Mouse (Mus musculus) C2C12 (cell line): Measurements from ENCODE around the gene Tmem150a. TPM values are rescaled to one million over a fixed set of nuclear protein-coding genes. Genes with fewer than 3 reads are reported as not detected.
A peak's percentile ranks its signal among the peaks of the same experiment; 100 is the strongest.

Source experiments
- H3K27me3 ChIP-seq: one replicate; pipeline ENCODE4 v1.6.1; 2011; ENCODE audit not compliant: control insufficient read depth, insufficient read depth, insufficient read length
- H3K36me3 ChIP-seq: one replicate; pipeline ENCODE4 v1.6.1; 2011; ENCODE audit not compliant: control insufficient read depth, insufficient read depth
- H3K4me3 ChIP-seq: one replicate; pipeline ENCODE4 v1.5.1; 2011; ENCODE audit warnings: mild to moderate bottlenecking, control low read depth; ENCODE audit not compliant: poor library complexity, insufficient read depth, severe bottlenecking
- H3K79me2 ChIP-seq: one replicate; pipeline ENCODE4 v1.6.1; 2011; ENCODE audit not compliant: control insufficient read depth, insufficient read depth
- H3K79me3 ChIP-seq: one replicate; pipeline ENCODE4 v1.6.1; 2011; ENCODE audit warnings: low read depth, control low read depth
- H3ac ChIP-seq: one replicate; pipeline ENCODE3; 2011; ENCODE audit warnings: low read depth; ENCODE audit not compliant: control insufficient read depth, insufficient read length
- CEBPB ChIP-seq: IDR thresholded peaks from one replicate; pipeline ENCODE4 v1.6.1; 2011; ENCODE audit warnings: low read depth, mild to moderate bottlenecking, control low read depth, moderate library complexity
- CTCF ChIP-seq: IDR thresholded peaks from one replicate; pipeline ENCODE4 v1.5.1; 2011; ENCODE audit not compliant: control insufficient read depth, insufficient read depth, insufficient read length
- FOSL1 ChIP-seq: IDR thresholded peaks from one replicate; pipeline ENCODE4 v1.8.0; 2011; ENCODE audit warnings: mild to moderate bottlenecking, low read length; ENCODE audit not compliant: poor library complexity, insufficient read depth, severe bottlenecking
- MAX ChIP-seq: IDR thresholded peaks from one replicate; pipeline ENCODE4 v1.6.1; 2011; ENCODE audit warnings: mild to moderate bottlenecking, control low read depth
- MYOD1 ChIP-seq: IDR thresholded peaks from one replicate; pipeline ENCODE4 v1.6.1; 2011; ENCODE audit warnings: low read depth; ENCODE audit not compliant: control insufficient read depth, insufficient read length
- MYOG ChIP-seq: IDR thresholded peaks from one replicate; pipeline ENCODE4 v1.6.1; 2011; ENCODE audit not compliant: control insufficient read depth, insufficient read length; ENCODE audit errors: extremely low read depth
- USF1 ChIP-seq: IDR thresholded peaks from one replicate; pipeline ENCODE4 v1.6.1; 2011; ENCODE audit warnings: low read depth, mild to moderate bottlenecking, control low read depth, moderate library complexity
- polyA plus RNA-seq: library from polyadenylated mRNA; unstranded; fragments of >200 nt; fragmentation: generic; extraction: Trizol; gene quantifications from one replicate; pipeline ENCODE4 v1.2.1, GENCODE M21; 2012; ENCODE audit warnings: missing spikeins

The Tmem150a gene
- polyA plus RNA-seq, 1 experiment: 25.2 TPM

GRCm38 (mm10) chr6:72396837-72397251 lies 41.6 kb downstream of the Tmem150a start:
- TF ChIP-seq MYOD1: peak; percentile 65
- TF ChIP-seq MYOG: no peak
- no peak for TF ChIP-seq FOSL1
- no peak for TF ChIP-seq CTCF
- H3K79me3 ChIP-seq: no peaks in the 10 kb centered on the region
- no peak overlapping the region for H3ac ChIP-seq
- no peaks in the 10 kb centered on the region for H3K79me2 ChIP-seq
- no peaks in the 10 kb centered on the region for H3K27me3 ChIP-seq
- H3K36me3 ChIP-seq: no peaks in the 10 kb centered on the region
- no peak overlapping the region for H3K4me3 ChIP-seq

- H3ac ChIP-seq: no peak overlapping the region
- H3K79me2 ChIP-seq: no peaks in the 10 kb centered on the region
- H3K36me3 ChIP-seq: no peaks in the 10 kb centered on the region
- TF ChIP-seq CTCF (no peak), CEBPB (no peak), MAX (no peak), MYOD1 (no peak), FOSL1 (no peak), USF1 (no peak), MYOG (no peak)
- H3K4me3 ChIP-seq: no peak overlapping the region
- H3K27me3 ChIP-seq: no peaks in the 10 kb centered on the region
- no peaks in the 10 kb centered on the region for H3K79me3 ChIP-seq
Observed at GRCm38 (mm10) chr6:72399967-72400366, 44.7 kb downstream of the Tmem150a start.

- Histone ChIP-seq H3K4me3 (no peak overlapping the region), H3ac (no peak overlapping the region), H3K79me3 (no peaks in the 10 kb centered on the region), H3K79me2 (no peaks in the 10 kb centered on the region), H3K27me3 (no peaks in the 10 kb centered on the region), H3K36me3 (no peaks in the 10 kb centered on the region)
- TF ChIP-seq CTCF (peak; percentile 5), CEBPB (no peak)
Observed at GRCm38 (mm10) chr6:72401875-72402274, 46.6 kb downstream of the Tmem150a start.

- no peak overlapping the region for H3ac ChIP-seq
- no peak for TF ChIP-seq MYOG
- no peak for TF ChIP-seq MYOD1
- TF ChIP-seq MAX: no peak
- no peak for TF ChIP-seq CEBPB
- TF ChIP-seq USF1: no peak
- H3K79me2 ChIP-seq: no peaks in the 10 kb centered on the region
- H3K79me3 ChIP-seq: no peaks in the 10 kb centered on the region
- no peaks in the 10 kb centered on the region for H3K36me3 ChIP-seq
- H3K27me3 ChIP-seq: no peaks in the 10 kb centered on the region
- no peak overlapping the region for H3K4me3 ChIP-seq
Observed at GRCm38 (mm10) chr6:72405356-72405755, 50.1 kb downstream of the Tmem150a start.

DNA sequence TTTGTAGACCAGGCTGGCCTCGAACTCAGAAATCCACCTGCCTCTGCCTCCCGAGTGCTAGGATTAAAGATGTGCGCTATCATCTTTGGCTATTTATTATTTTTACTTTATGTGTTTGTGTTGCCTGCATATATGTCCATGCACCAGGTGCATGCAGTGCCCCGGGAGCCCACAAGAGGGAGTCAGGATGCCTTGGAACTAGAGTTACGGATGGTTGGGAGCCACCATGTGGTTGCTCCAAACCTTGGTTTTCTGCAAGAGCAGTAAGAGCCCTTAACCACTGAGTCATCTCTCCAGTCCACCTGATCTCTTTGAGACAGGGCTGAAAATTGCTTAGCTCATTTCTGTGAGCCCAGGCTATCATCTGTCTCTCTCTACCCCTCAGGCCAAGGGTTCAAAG lies 51.9 kb downstream of the Tmem150a start:
- Histone ChIP-seq H3K79me3 (no peaks in the 10 kb centered on the region), H3K27me3 (no peaks in the 10 kb centered on the region), H3K4me3 (no peak overlapping the region), H3K36me3 (no peaks in the 10 kb centered on the region), H3K79me2 (no peaks in the 10 kb centered on the region), H3ac (no peak overlapping the region)
- TF ChIP-seq CTCF: peak; percentile 84
- TF ChIP-seq MAX: peak; percentile 55
- no peak for TF ChIP-seq MYOD1

Other genes starting within 250 kb of the Tmem150a start
- gene Atoh8, start 119.9 kb upstream of the Tmem150a start, polyA plus RNA-seq: 34.4 TPM
- gene Sftpb, start 50.8 kb upstream of the Tmem150a start, polyA plus RNA-seq: not detected
- 67.4 TPM for gene Usp39, start 10.3 kb upstream of the Tmem150a start, polyA plus RNA-seq
- 5.2 TPM for gene 0610030E20Rik, start 8.1 kb upstream of the Tmem150a start, polyA plus RNA-seq
- gene Rnf181, start 11.5 kb downstream of the Tmem150a start, polyA plus RNA-seq: 108 TPM
- 91.3 TPM for gene Vamp5, start 25.0 kb downstream of the Tmem150a start, polyA plus RNA-seq
- gene Vamp8, start 35.3 kb downstream of the Tmem150a start, polyA plus RNA-seq: 147 TPM
- gene Ggcx, start 58.9 kb downstream of the Tmem150a start, polyA plus RNA-seq: 12.2 TPM
- gene Mat2a, start 84.1 kb downstream of the Tmem150a start, polyA plus RNA-seq: 165 TPM
- 0.26 TPM for gene Sh2d6, start 166.3 kb downstream of the Tmem150a start, polyA plus RNA-seq
- 487 TPM for gene Capg, start 188.9 kb downstream of the Tmem150a start, polyA plus RNA-seq
- 5.1 TPM for gene Elmod3, start 243.0 kb downstream of the Tmem150a start, polyA plus RNA-seq
- gene Retsat, start 243.0 kb downstream of the Tmem150a start, polyA plus RNA-seq: 20.8 TPM